In the genomic region with DNA sequence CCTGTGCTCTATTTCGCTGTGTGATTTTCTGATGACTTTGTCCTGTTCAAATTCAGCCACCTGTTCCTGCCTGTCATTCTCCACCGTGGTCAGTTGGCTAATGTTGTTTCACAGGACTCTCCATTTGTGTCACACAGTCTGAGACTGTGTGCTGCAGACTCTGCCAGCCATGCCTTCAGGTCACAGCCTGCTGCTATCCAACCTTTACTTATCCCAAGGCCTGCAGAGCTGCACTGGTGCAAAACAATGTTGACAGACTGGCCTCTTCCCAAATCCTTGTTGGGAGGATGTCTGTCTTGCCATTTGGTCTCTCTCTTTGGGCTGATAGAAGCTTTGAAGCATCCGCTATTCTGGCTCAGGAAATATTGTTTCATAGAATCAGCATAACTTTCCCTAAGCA, we compare ENCODE assay signal across 12 mouse cellular contexts.
"Had no signal": no experiment of that assay in that cellular context is flagged by ENCODE, and none has a peak within 500 bp of the region (broad histone marks: within the 10 kb centered on the region; RNA-seq: fewer than 3 reads in every experiment).

No protein-coding gene starts in this region.

- DNase-seq: kidney, postnatal 10 days; kidney, postnatal 4 days; lung, adult 2 months; lung, postnatal 36 days; right cerebral cortex, postnatal 14 days; thymus, postnatal 36 days had no signal

- H3K27me3 ChIP-seq: liver, embryonic 15.5 days; midbrain, embryonic 15.5 days had no signal

- ATAC-seq: lung, postnatal 0 days; midbrain, embryonic 15.5 days had no signal

- H3K4me1 ChIP-seq: limb, embryonic 10.5 days; liver, embryonic 15.5 days; midbrain, embryonic 15.5 days had no signal

- H3K9ac ChIP-seq: liver, embryonic 15.5 days; midbrain, embryonic 15.5 days had no signal

- H3K36me3 ChIP-seq: limb, embryonic 10.5 days; liver, embryonic 15.5 days; midbrain, embryonic 15.5 days had no signal

- H3K27ac ChIP-seq: layer of hippocampus, adult 2 months; limb, embryonic 10.5 days; liver, embryonic 15.5 days; midbrain, embryonic 15.5 days had no signal

- H3K4me3 ChIP-seq: layer of hippocampus, adult 2 months; limb, embryonic 10.5 days; liver, embryonic 15.5 days; midbrain, embryonic 15.5 days had no signal

- H3K9me3 ChIP-seq: limb, embryonic 10.5 days; liver, embryonic 15.5 days; midbrain, embryonic 15.5 days had no signal

- H3K4me2 ChIP-seq: liver, embryonic 11.5 days; liver, embryonic 15.5 days; midbrain, embryonic 15.5 days had no signal
